Mouse (Mus musculus) stomach, postnatal 0 days (tissue): ENCODE results near the gene Corin. TPM values are rescaled to one million over a fixed set of nuclear protein-coding genes. Genes with fewer than 3 reads are reported as not detected.

Experiments used
- ATAC-seq: fragments of 200-750 bp; cut with Nextera tagmentation; 2 replicates; pipeline ENCODE4 v1.8.0; 2017; ENCODE audit not compliant: low FRiP score, low TSS enrichment
- DNase-seq: peaks from one replicate; pipeline ENCODE4 v3.0.0-alpha.2; 2016; ENCODE audit warnings: low spot score
- H3K27ac ChIP-seq: fragments of 300-500 bp; sonication (generic); replicated peaks from 2 replicates; pipeline ENCODE4 v1.5.1; 2014; ENCODE audit warnings: mild to moderate bottlenecking, control low read depth
- H3K27me3 ChIP-seq: fragments of 300-500 bp; sonication (generic); 2 replicates; pipeline ENCODE4 v1.6.1; 2014; ENCODE audit warnings: low read length; ENCODE audit not compliant: control insufficient read depth, insufficient read depth
- H3K36me3 ChIP-seq: fragments of 300-500 bp; sonication (generic); 2 replicates; pipeline ENCODE4 v1.6.1; 2014; ENCODE audit warnings: low read length, mixed read lengths; ENCODE audit not compliant: control insufficient read depth, insufficient read depth
- H3K4me1 ChIP-seq: fragments of 300-500 bp; sonication (generic); replicated peaks from 2 replicates; pipeline ENCODE4 v1.6.1; 2014; ENCODE audit warnings: antibody characterized with exemption; ENCODE audit not compliant: control insufficient read depth, insufficient read depth
- H3K4me2 ChIP-seq: fragments of 300-500 bp; sonication (generic); replicated peaks from 2 replicates; pipeline ENCODE4 v1.6.1; 2014; ENCODE audit warnings: low read depth, mild to moderate bottlenecking, control low read depth, moderate library complexity
- H3K4me3 ChIP-seq: fragments of 300-500 bp; sonication (generic); 2 replicates; pipeline ENCODE4 v1.5.1; 2014; ENCODE audit warnings: low read depth, low read length, control low read depth
- H3K9ac ChIP-seq: fragments of 300-500 bp; sonication (generic); 2 replicates; pipeline ENCODE4 v1.6.1; 2014; ENCODE audit warnings: mild to moderate bottlenecking, low read length, control low read depth, mixed read lengths
- H3K9me3 ChIP-seq: fragments of 300-500 bp; sonication (generic); 2 replicates; pipeline ENCODE4 v1.6.1; 2016; ENCODE audit warnings: low read length; ENCODE audit not compliant: control insufficient read depth
- CTCF ChIP-seq: IDR thresholded peaks from 2 replicates; pipeline ENCODE4 v1.5.1; 2016; ENCODE audit warnings: antibody characterized with exemption, low read depth, mild to moderate bottlenecking, moderate library complexity
- EP300 ChIP-seq: optimal IDR thresholded peaks from 2 replicates; pipeline ENCODE3; 2016; ENCODE audit warnings: antibody characterized with exemption
- WGBS: fragments of 180-500 bp; shearing (Covaris S2); extraction: QIAGEN DNeasy Blood & Tissue Kit; methylation state at CpG from one replicate; pipeline ENCODE4 v1.1.7; 2014; 5-methylcytosine and 5-hydroxymethylcytosine counted together
- polyA plus RNA-seq: library from polyadenylated mRNA; unstranded; fragments of >200 nt; fragmentation: Nextera tagmentation; extraction: Ambion mirVana; gene quantifications from 2 replicates; pipeline ENCODE4 v1.2.1, GENCODE M21; 2015

Corin gene
- polyA plus RNA-seq, 1 experiment from 2014 or later: 1.3 TPM

DNA sequence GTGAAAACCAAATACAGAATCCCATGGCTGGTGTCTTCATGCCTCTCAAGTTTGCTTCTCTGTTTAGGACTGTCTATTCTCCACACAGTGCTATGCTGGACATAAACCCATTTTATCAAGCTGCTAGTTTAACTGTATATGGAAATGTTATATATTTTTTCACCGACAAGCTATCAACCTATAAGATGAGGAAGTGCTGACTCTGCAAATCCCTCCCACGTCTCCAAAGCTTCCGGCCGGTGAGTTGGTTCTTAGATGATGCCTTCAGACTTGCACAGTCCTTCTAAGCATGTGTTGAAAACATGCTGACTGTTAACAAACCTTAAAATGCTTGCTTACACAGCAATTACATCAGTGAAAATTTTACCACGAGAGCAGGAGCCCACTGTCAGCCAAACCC is 168.4 kb downstream of the Corin start:
- TF ChIP-seq EP300 (no peak), CTCF (no peak)
- ATAC-seq: no peak

DNA sequence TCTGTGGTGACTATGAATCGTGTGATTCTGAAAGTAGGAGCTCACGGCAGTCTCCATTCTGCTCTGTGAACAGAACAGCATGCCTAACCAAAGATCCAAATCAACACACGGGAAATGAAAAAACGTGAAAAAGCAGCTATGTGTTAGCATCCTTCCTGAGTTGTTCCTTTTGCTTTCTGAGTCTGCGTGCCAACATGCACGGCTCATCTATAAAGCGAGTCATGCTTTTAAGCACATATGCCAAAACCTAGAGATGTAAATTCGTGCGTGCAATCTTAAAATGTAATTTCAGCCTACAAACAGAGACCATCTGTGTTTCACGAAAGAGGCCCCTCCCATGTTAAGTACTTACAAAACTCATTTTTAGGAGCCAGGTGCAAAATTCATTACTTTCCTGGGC is 171.4 kb downstream of the Corin start:
- H3K9ac ChIP-seq: no peak overlapping the region
- ATAC-seq (no peak), DNase-seq (no peak)
- no peak overlapping the region for H3K4me2 ChIP-seq
- H3K9me3 ChIP-seq: no peaks in the 10 kb centered on the region
- H3K4me1 ChIP-seq: no peaks in the 10 kb centered on the region
- no peak for TF ChIP-seq EP300
- TF ChIP-seq CTCF: no peak
- 72% methylated on average over 10 of the region's 10 CpGs for WGBS
- no peak overlapping the region for H3K4me3 ChIP-seq
- H3K27ac ChIP-seq: no peak overlapping the region
- H3K27me3 ChIP-seq: no peaks in the 10 kb centered on the region
- no peaks in the 10 kb centered on the region for H3K36me3 ChIP-seq

More for the DNA sequence above, 168.4 kb downstream of the Corin start:
- no peaks in the 10 kb centered on the region for H3K27me3 ChIP-seq
- no peak overlapping the region for H3K4me3 ChIP-seq
- no peak overlapping the region for H3K4me2 ChIP-seq
- no peak for DNase-seq
- 67% methylated on average over 5 of the region's 5 CpGs for WGBS
- no peak overlapping the region for H3K27ac ChIP-seq
- H3K4me1 ChIP-seq: no peaks in the 10 kb centered on the region
- no peak overlapping the region for H3K9ac ChIP-seq
- H3K9me3 ChIP-seq: no peaks in the 10 kb centered on the region
- H3K36me3 ChIP-seq: no peaks in the 10 kb centered on the region

DNA sequence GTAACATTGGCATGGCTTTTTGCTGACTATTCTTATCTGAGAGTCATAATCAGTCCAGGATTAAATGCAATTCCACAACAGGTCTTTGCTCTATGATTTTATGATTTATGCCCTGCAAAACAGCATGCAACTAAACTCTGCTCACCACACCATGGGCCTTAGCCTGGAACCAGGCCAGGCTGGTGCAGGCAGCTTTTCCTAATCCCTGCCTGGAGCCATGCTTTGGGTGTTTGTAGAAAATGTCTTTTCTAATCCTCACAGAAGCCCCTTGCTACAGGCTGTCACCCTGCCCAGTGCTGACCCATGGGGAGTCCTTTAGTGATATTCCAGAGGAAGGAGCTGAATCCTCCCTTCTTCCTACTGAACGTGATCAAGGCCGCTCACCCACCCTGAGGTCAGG is 173.1 kb downstream of the Corin start:
- no peak overlapping the region for H3K9ac ChIP-seq
- ATAC-seq: no peak
- DNase-seq: no peak
- H3K27ac ChIP-seq: no peak overlapping the region
- no peaks in the 10 kb centered on the region for H3K4me1 ChIP-seq
- TF ChIP-seq CTCF (no peak), EP300 (no peak)
- H3K9me3 ChIP-seq: no peaks in the 10 kb centered on the region
- H3K4me2 ChIP-seq: no peak overlapping the region
- no peak overlapping the region for H3K4me3 ChIP-seq
- WGBS: 63% methylated on average over 2 of the region's 2 CpGs
- H3K36me3 ChIP-seq: no peaks in the 10 kb centered on the region
- no peaks in the 10 kb centered on the region for H3K27me3 ChIP-seq

DNA sequence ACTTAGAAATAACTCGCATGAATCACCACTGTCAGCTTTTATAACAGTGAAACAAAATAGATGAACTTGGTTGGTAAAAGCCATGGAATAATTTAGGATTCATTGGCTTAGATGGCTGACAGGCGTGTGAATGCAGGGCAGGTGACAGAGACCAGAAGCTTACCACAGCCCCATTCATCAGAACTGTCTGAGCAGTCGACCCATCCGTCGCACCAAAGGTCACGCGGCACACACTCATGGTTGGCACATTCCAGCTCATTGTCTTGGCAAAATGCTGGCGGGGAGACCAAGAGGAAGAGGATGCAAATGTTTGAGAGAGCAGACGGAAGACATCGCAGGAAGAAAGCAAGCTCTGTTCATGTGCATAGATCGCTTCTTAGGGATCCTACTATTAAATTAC is 173.6 kb downstream of the Corin start:
- H3K4me1 ChIP-seq: no peaks in the 10 kb centered on the region
- H3K4me3 ChIP-seq: no peak overlapping the region
- DNase-seq: no peak
- H3K9ac ChIP-seq: no peak overlapping the region
- H3K36me3 ChIP-seq: no peaks in the 10 kb centered on the region
- no peaks in the 10 kb centered on the region for H3K27me3 ChIP-seq
- ATAC-seq: no peak
- no peak overlapping the region for H3K4me2 ChIP-seq
- 66% methylated on average over 11 of the region's 11 CpGs for WGBS
- H3K27ac ChIP-seq: no peak overlapping the region
- TF ChIP-seq EP300 (no peak), CTCF (no peak)
- no peaks in the 10 kb centered on the region for H3K9me3 ChIP-seq

DNA sequence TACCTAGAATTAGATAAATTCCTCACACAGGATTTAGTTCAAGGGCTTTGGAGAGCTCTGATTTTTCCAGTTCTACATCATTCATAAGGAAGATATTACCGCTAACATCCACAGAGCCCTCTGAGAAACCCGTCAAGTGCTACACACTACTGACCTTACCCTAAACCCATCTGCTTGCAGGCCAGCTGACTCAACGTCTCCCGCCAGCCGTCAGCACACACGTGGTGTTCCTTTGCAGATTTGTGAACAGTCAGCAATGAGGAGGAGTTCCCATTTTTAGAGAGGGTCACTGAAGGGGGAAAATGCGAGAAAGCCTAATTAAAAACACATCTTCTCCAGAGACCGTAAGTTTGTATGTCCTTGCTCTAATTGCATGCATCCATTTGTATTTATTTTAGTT is 174.8 kb downstream of the Corin start:
- ATAC-seq (no peak), DNase-seq (no peak)
- TF ChIP-seq EP300: no peak
- no peak for TF ChIP-seq CTCF
- H3K9me3 ChIP-seq: no peaks in the 10 kb centered on the region
- no peaks in the 10 kb centered on the region for H3K4me1 ChIP-seq
- 41% methylated on average over 8 of the region's 8 CpGs for WGBS
- no peak overlapping the region for H3K4me2 ChIP-seq
- no peak overlapping the region for H3K4me3 ChIP-seq
- no peaks in the 10 kb centered on the region for H3K36me3 ChIP-seq
- no peak overlapping the region for H3K27ac ChIP-seq
- no peak overlapping the region for H3K9ac ChIP-seq
- H3K27me3 ChIP-seq: no peaks in the 10 kb centered on the region

DNA sequence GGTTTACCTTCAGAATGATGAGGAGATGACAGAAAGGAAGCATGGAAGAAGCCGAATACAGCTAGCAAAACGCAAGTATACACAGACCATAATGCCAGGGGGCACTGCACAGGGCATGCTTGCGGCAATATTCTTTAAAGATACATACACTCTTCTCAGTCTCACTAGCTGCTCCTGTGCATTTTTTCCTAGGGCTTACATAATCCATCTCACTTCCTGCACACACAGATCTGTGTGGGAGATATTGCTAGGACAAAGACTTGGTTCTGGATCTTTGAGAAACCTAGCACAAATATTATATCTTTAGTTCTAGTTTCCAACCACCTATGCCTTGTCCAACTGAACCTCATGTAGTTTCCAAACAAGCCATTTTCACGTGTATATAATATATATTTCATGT is 189.0 kb downstream of the Corin start:
- no peak overlapping the region for H3K9ac ChIP-seq
- no peak overlapping the region for H3K4me2 ChIP-seq
- ATAC-seq (no peak), DNase-seq (no peak)
- no peak overlapping the region for H3K4me3 ChIP-seq
- H3K36me3 ChIP-seq: no peaks in the 10 kb centered on the region
- TF ChIP-seq EP300: no peak
- no peak for TF ChIP-seq CTCF
- 78% methylated on average over 4 of the region's 4 CpGs for WGBS
- no peaks in the 10 kb centered on the region for H3K4me1 ChIP-seq
- H3K27ac ChIP-seq: no peak overlapping the region
- no peaks in the 10 kb centered on the region for H3K9me3 ChIP-seq
- H3K27me3 ChIP-seq: no peaks in the 10 kb centered on the region
